Mouse (Mus musculus) NIH3T3 (cell line): ENCODE measurements around the gene 2310033P09Rik.

Experiments used
- DNase-seq: peaks from one replicate; pipeline ENCODE4 v3.0.0-alpha.2; 2012; ENCODE audit warnings: low read depth

Gene 2310033P09Rik

GRCm38 (mm10) chr11:59230144-59230760 lies 22.1 kb downstream of the 2310033P09Rik start:
- DNase-seq: peak; percentile 71

GRCm38 (mm10) chr11:59232797-59233196 lies 24.7 kb downstream of the 2310033P09Rik start:
- peak; percentile 30 for DNase-seq

- peak; percentile 37 for DNase-seq
Observed at GRCm38 (mm10) chr11:59238525-59239427, 30.7 kb downstream of the 2310033P09Rik start.

GRCm38 (mm10) chr11:59239428-59239785 lies 31.3 kb downstream of the 2310033P09Rik start:
- no peak for DNase-seq

GRCm38 (mm10) chr11:59239796-59240195 lies 31.7 kb downstream of the 2310033P09Rik start:
- DNase-seq: no peak

- DNase-seq: no peak
Observed at GRCm38 (mm10) chr11:59241841-59242240, 33.7 kb downstream of the 2310033P09Rik start.

GRCm38 (mm10) chr11:59243856-59244255 lies 35.7 kb downstream of the 2310033P09Rik start:
- DNase-seq: no peak

GRCm38 (mm10) chr11:59248101-59248500 lies 40.0 kb downstream of the 2310033P09Rik start:
- no peak for DNase-seq

GRCm38 (mm10) chr11:59259647-59260046 lies 51.5 kb downstream of the 2310033P09Rik start:
- no peak for DNase-seq
